Mouse (Mus musculus) forebrain, embryonic 12.5 days (tissue): ENCODE results near the gene Tmem178b. TPM values are rescaled to one million over a fixed set of nuclear protein-coding genes. Genes with fewer than 3 reads are reported as not detected.

Source experiments
- polyA plus RNA-seq: library from polyadenylated mRNA; unstranded; fragments of >200 nt; fragmentation: Nextera tagmentation; extraction: Ambion mirVana; gene quantifications from 2 replicates; pipeline ENCODE4 v1.2.1, GENCODE M21; 2016

Gene Tmem178b
- polyA plus RNA-seq, 1 experiment from 2014 or later = 15.5 TPM

Other genes with a start within 250 kb of the Tmem178b start
- 24.9 and 27.1 TPM in 2 replicates for gene Braf, start 147.8 kb upstream of the Tmem178b start, polyA plus RNA-seq
- 258 and 263 TPM in 2 replicates for gene Mrps33, start 62.3 kb upstream of the Tmem178b start, polyA plus RNA-seq